Mouse (Mus musculus) MEL (cell line): ENCODE measurements at regions not wholly inside any gene's neighbourhood (a gene's known extent, or its start where the extent isn't known, plus 50 kb on each side); places are given as distances from the start of the nearest gene placed in this dataset.

Experiments used
- DNase-seq: peaks from one replicate; pipeline ENCODE4 v3.0.0; 2011; ENCODE audit warnings: low read depth, low spot score
- H3K27ac ChIP-seq: 2 replicates; pipeline ENCODE4 v1.5.1; 2012; ENCODE audit warnings: low read depth, mild to moderate bottlenecking, control low read depth, low read length, moderate library complexity; ENCODE audit not compliant: control insufficient read depth
- H3K27me3 ChIP-seq, 2 experiments: fragments of 150-350 bp in 1 of 2; sonication (generic) in 1 of 2; 2 replicates each; pipeline ENCODE4 v1.6.1; 2012; ENCODE audit warnings: low read length in 2 of 2, mild to moderate bottlenecking in 2 of 2, improper control_type of control experiment in 1 of 2, moderate library complexity in 1 of 2; ENCODE audit not compliant: insufficient read depth in 2 of 2, control insufficient read depth in 1 of 2
- H3K36me3 ChIP-seq, 2 experiments: 2 replicates each; pipeline ENCODE4 v1.6.1; 2012 to 2014; ENCODE audit warnings: low read length in 2 of 2, improper control_type of control experiment in 1 of 2, inconsistent platforms in 1 of 2, mild to moderate bottlenecking in 1 of 2; ENCODE audit not compliant: insufficient read depth in 2 of 2, control insufficient read depth in 1 of 2
- H3K4me1 ChIP-seq, 2 experiments: fragments of 150-350 bp in 1 of 2; sonication (generic) in 1 of 2; 2 replicates each; pipeline ENCODE4 v1.6.1; 2012; ENCODE audit warnings: low read length in 2 of 2, improper control_type of control experiment in 1 of 2, mild to moderate bottlenecking in 1 of 2; ENCODE audit not compliant: insufficient read depth in 2 of 2, control insufficient read depth in 1 of 2
- H3K4me3 ChIP-seq, 2 experiments: fragments of 150-350 bp in 1 of 2; sonication (generic) in 1 of 2; 2 replicates each; pipeline ENCODE4 v1.5.1; 2012; ENCODE audit warnings: low read depth in 2 of 2, low read length in 2 of 2, mild to moderate bottlenecking in 2 of 2, moderate library complexity in 2 of 2, control low read depth in 1 of 2, improper control_type of control experiment in 1 of 2; ENCODE audit not compliant: control insufficient read depth in 1 of 2, insufficient read depth in 1 of 2
- H3K79me2 ChIP-seq: 2 replicates; pipeline ENCODE4 v1.6.1; 2012; ENCODE audit warnings: mild to moderate bottlenecking, low read length, moderate library complexity; ENCODE audit not compliant: control insufficient read depth, poor library complexity, insufficient read depth
- H3K9ac ChIP-seq: 2 replicates; pipeline ENCODE4 v1.6.1; 2012; ENCODE audit warnings: low read depth, mild to moderate bottlenecking, control low read depth, low read length, moderate library complexity; ENCODE audit not compliant: control insufficient read depth, poor library complexity, severe bottlenecking
- H3K9me3 ChIP-seq: fragments of 150-350 bp; sonication (generic); replicated peaks from 2 replicates; pipeline ENCODE4 v1.6.1; 2012; ENCODE audit warnings: mild to moderate bottlenecking, low read length, improper control_type of control experiment, moderate library complexity; ENCODE audit not compliant: insufficient read depth
- CHD1 ChIP-seq: IDR thresholded peaks from 2 replicates; pipeline ENCODE4 v1.6.1; 2012; ENCODE audit warnings: low read depth, mild to moderate bottlenecking, inconsistent platforms, low read length, improper control_type of control experiment
- CHD2 ChIP-seq: IDR thresholded peaks from 2 replicates; pipeline ENCODE4 v1.6.1; 2011; ENCODE audit warnings: low read length, improper control_type of control experiment
- E2F4 ChIP-seq: IDR thresholded peaks from 2 replicates; pipeline ENCODE4 v1.6.1; 2011; ENCODE audit warnings: low read depth, low read length, improper control_type of control experiment, borderline replicate concordance
- ELF1 ChIP-seq: IDR thresholded peaks from 2 replicates; pipeline ENCODE4 v1.6.1; 2014; ENCODE audit warnings: low read depth, mild to moderate bottlenecking, inconsistent platforms, low read length, improper control_type of control experiment, moderate library complexity
- EP300 ChIP-seq, 2 experiments: IDR thresholded peaks; 2 replicates each; pipeline ENCODE4 v1.6.1; 2011; ENCODE audit warnings: improper control_type of control experiment in 2 of 2, low read length in 2 of 2, low read depth in 1 of 2, mild to moderate bottlenecking in 1 of 2
- ETS1 ChIP-seq: IDR thresholded peaks from 2 replicates; pipeline ENCODE4 v1.6.1; 2012; ENCODE audit warnings: low read depth, mild to moderate bottlenecking, inconsistent platforms, low read length, improper control_type of control experiment, moderate library complexity
- GATA1 ChIP-seq: IDR thresholded peaks from 2 replicates; pipeline ENCODE4 v1.6.1; 2011; ENCODE audit warnings: low read depth, low read length, improper control_type of control experiment
- HCFC1 ChIP-seq: IDR thresholded peaks from 2 replicates; pipeline ENCODE4 v1.6.1; 2012; ENCODE audit warnings: low read depth, mild to moderate bottlenecking, inconsistent platforms, low read length, improper control_type of control experiment, moderate library complexity
- JUND ChIP-seq: IDR thresholded peaks from 2 replicates; pipeline ENCODE4 v1.6.1; 2011; ENCODE audit warnings: low read depth, mild to moderate bottlenecking, improper control_type of control experiment, low read length
- MAX ChIP-seq: IDR thresholded peaks from 2 replicates; pipeline ENCODE4 v1.6.1; 2011; ENCODE audit warnings: low read length, improper control_type of control experiment
- MEF2A ChIP-seq: IDR thresholded peaks from 2 replicates; pipeline ENCODE4 v1.6.1; 2014; ENCODE audit warnings: low read depth, mild to moderate bottlenecking, inconsistent platforms, low read length, improper control_type of control experiment; ENCODE audit not compliant: poor library complexity, insufficient replicate concordance, severe bottlenecking; ENCODE audit errors: extremely low read depth
- MXI1 ChIP-seq: IDR thresholded peaks from 2 replicates; pipeline ENCODE4 v1.6.1; 2011; ENCODE audit warnings: mild to moderate bottlenecking, low read depth, low read length, improper control_type of control experiment
- NRF1 ChIP-seq: IDR thresholded peaks from 2 replicates; pipeline ENCODE4 v1.6.1; 2014; ENCODE audit warnings: low read depth, mild to moderate bottlenecking, inconsistent platforms, low read length, improper control_type of control experiment, moderate library complexity; ENCODE audit not compliant: poor library complexity, insufficient read depth, severe bottlenecking
- POLR2A ChIP-seq, 2 experiments: IDR thresholded peaks; 2 replicates each; pipeline ENCODE4 v1.6.1; 2011 to 2012; ENCODE audit warnings: low read length in 2 of 2, mild to moderate bottlenecking in 2 of 2, control low read depth in 1 of 2, improper control_type of control experiment in 1 of 2, low read depth in 1 of 2, moderate library complexity in 1 of 2; ENCODE audit not compliant: control insufficient read depth in 1 of 2, insufficient read depth in 1 of 2, poor library complexity in 1 of 2
- POLR2AphosphoS2 ChIP-seq: IDR thresholded peaks from 2 replicates; pipeline ENCODE4 v1.6.1; 2011; ENCODE audit warnings: low read length, improper control_type of control experiment
- POLR2AphosphoS5 ChIP-seq: IDR thresholded peaks from 2 replicates; pipeline ENCODE4 v1.6.1; 2012; ENCODE audit warnings: low read depth, borderline replicate concordance, mild to moderate bottlenecking, inconsistent platforms, low read length, moderate library complexity, mixed read lengths
- SMC3 ChIP-seq: IDR thresholded peaks from 2 replicates; pipeline ENCODE4 v1.6.1; 2011; ENCODE audit warnings: low read depth, low read length, improper control_type of control experiment
- TBP ChIP-seq: IDR thresholded peaks from 2 replicates; pipeline ENCODE4 v1.8.0; 2011; ENCODE audit warnings: low read depth, low read length, improper control_type of control experiment
- TCF12 ChIP-seq: IDR thresholded peaks from 2 replicates; pipeline ENCODE4 v1.6.1; 2014; ENCODE audit warnings: low read depth, mild to moderate bottlenecking, inconsistent platforms, low read length, improper control_type of control experiment, moderate library complexity
- USF1 ChIP-seq: IDR thresholded peaks from 2 replicates; pipeline ENCODE4 v1.6.1; 2014; ENCODE audit warnings: low read depth, mild to moderate bottlenecking, inconsistent platforms, low read length, improper control_type of control experiment, moderate library complexity
- ZC3H11A ChIP-seq: IDR thresholded peaks from 2 replicates; pipeline ENCODE4 v1.6.1; 2012; ENCODE audit warnings: low read depth, mild to moderate bottlenecking, inconsistent platforms, low read length, improper control_type of control experiment
- ZKSCAN1 ChIP-seq: IDR thresholded peaks from 2 replicates; pipeline ENCODE4 v1.6.1; 2012; ENCODE audit warnings: low read depth, mild to moderate bottlenecking, inconsistent platforms, low read length, improper control_type of control experiment, moderate library complexity
- ZMIZ1 ChIP-seq: IDR thresholded peaks from 2 replicates; pipeline ENCODE4 v1.6.1; 2012; ENCODE audit warnings: low read depth, mild to moderate bottlenecking, inconsistent platforms, low read length, improper control_type of control experiment, moderate library complexity

GRCm38 (mm10) chr1:57665724-57666123 lies 108.2 kb upstream of the Spats2l start:
- Histone ChIP-seq H3K9ac (no peak overlapping the region), H3K79me2 (no peaks in the 10 kb centered on the region), H3K4me1 (no peaks in the 10 kb centered on the region), H3K9me3 (no peaks in the 10 kb centered on the region), H3K27me3 (no peaks in the 10 kb centered on the region), H3K36me3 (no peaks in the 10 kb centered on the region), H3K4me3 (no peak overlapping the region), H3K27ac (no peak overlapping the region)
- no peak for TF ChIP-seq ETS1
- TF ChIP-seq TBP, result no peak
- no peak for TF ChIP-seq MAX
- no peak for TF ChIP-seq EP300 (IDR thresholded peaks at IDR 0.05; ENCODE audit: low read depth in 1 of 2, low read length in 2 of 2)
- TF ChIP-seq MXI1, result no peak
- no peak for TF ChIP-seq ELF1
- no peak for TF ChIP-seq ZMIZ1
- TF ChIP-seq E2F4, result no peak
- TF ChIP-seq HCFC1, result no peak
- TF ChIP-seq JUND, result no peak
- TF ChIP-seq TCF12, result no peak
- TF ChIP-seq POLR2A (IDR thresholded peaks at IDR 0.05; ENCODE audit: control insufficient read depth in 1 of 2, insufficient read depth in 1 of 2, low read depth in 1 of 2, low read length in 2 of 2, poor library complexity in 1 of 2), result no peak
- no peak for TF ChIP-seq GATA1
- TF ChIP-seq POLR2AphosphoS5, result no peak
- DNase-seq, result no peak

GRCm38 (mm10) chr1:57666179-57666693 lies 107.7 kb upstream of the Spats2l start:
- no peak for DNase-seq
- TF ChIP-seq ZC3H11A, result no peak
- TF ChIP-seq ETS1, result no peak
- TF ChIP-seq USF1, result no peak
- TF ChIP-seq NRF1, result no peak
- TF ChIP-seq POLR2AphosphoS2, result no peak
- TF ChIP-seq CHD2, result no peak
- TF ChIP-seq MEF2A, result no peak
- TF ChIP-seq SMC3, result no peak
- no peak for TF ChIP-seq CHD1
- no peak for TF ChIP-seq POLR2AphosphoS5
- TF ChIP-seq TBP, result no peak
- no peak for TF ChIP-seq MXI1
- no peak for TF ChIP-seq ZKSCAN1
- H3K36me3 ChIP-seq, result no peaks in the 10 kb centered on the region
- H3K27me3 ChIP-seq, result no peaks in the 10 kb centered on the region
- H3K9me3 ChIP-seq, result no peaks in the 10 kb centered on the region
- H3K27ac ChIP-seq, result no peak overlapping the region
- no peak overlapping the region for H3K9ac ChIP-seq
- no peak overlapping the region for H3K4me3 ChIP-seq
- H3K4me1 ChIP-seq, result no peaks in the 10 kb centered on the region
- H3K79me2 ChIP-seq, result no peaks in the 10 kb centered on the region
